9 mouse cellular contexts compared by ENCODE assay signal in the genomic region with DNA sequence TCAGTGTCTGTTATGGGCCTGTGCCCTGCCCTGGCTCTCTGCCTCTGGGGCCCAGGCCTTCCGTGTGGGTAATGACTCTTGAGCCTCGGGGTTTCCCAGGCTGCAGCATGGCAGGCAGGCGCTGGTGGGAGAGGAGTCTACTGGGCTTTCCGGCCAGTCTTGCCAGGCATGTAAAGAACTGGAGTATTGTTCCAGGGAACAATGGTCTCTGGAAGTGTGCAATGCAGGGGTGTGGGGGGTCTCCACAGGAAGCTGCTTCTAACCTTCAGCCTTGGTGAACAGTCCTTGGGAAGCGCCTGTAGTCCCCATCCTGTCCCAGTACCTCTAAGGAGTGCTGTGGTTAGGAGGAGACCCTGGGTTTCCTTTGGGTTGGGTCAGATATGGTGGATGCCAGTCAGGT. TPM values are rescaled to one million over a fixed set of nuclear protein-coding genes. Genes with fewer than 3 reads are reported as not detected.
DNase-seq lines count a peak whose midpoint lies in the region; ATAC-seq and TF ChIP-seq lines count a peak whose summit lies in the region.
"Had no signal": no experiment of that assay in that cellular context is flagged by ENCODE, and none has a peak within 500 bp of the region (broad histone marks: within the 10 kb centered on the region; RNA-seq: fewer than 3 reads in every experiment).

No protein-coding gene starts in this region.

- H3K27me3 ChIP-seq in MEL (ENCODE audit: control insufficient read depth in 1 of 2, insufficient read depth in 2 of 2, low read length in 2 of 2) = no peaks in the 10 kb centered on the region
- H3K27me3 ChIP-seq in embryonic facial prominence, embryonic 11.5 days (ENCODE audit: control insufficient read depth, insufficient read depth, low read length) = peaks cover 27% of the 10 kb centered on the region
- peaks cover 53% of the 10 kb centered on the region for H3K27me3 ChIP-seq in hindbrain, embryonic 11.5 days (ENCODE audit: control insufficient read depth, insufficient read depth, low read length)
- H3K27me3 ChIP-seq in cerebellum, adult 2 months (ENCODE audit: control insufficient read depth, insufficient read depth, low read length) = peaks cover 1% of the 10 kb centered on the region; the same call in 1 of the 2 replicates

- no peaks in the 10 kb centered on the region for H3K79me2 ChIP-seq in MEL (ENCODE audit: control insufficient read depth, insufficient read depth, low read length, poor library complexity)

- peaks cover 2% of the 10 kb centered on the region for H3K9me3 ChIP-seq in MEL (replicated peaks; ENCODE audit: insufficient read depth, low read length)
- H3K9me3 ChIP-seq in embryonic facial prominence, embryonic 11.5 days (replicated peaks; ENCODE audit: control insufficient read depth, low read length) = no peaks in the 10 kb centered on the region
- H3K9me3 ChIP-seq in hindbrain, embryonic 11.5 days (ENCODE audit: control insufficient read depth, low read length) = no peaks in the 10 kb centered on the region

- TF ChIP-seq CTCF in MEL (IDR thresholded peaks at IDR 0.05 in 2 of 3, conservative IDR thresholded peaks at IDR 0.05 in 1 of 3; ENCODE audit: control insufficient read depth in 1 of 3, insufficient read depth in 1 of 3, low read depth in 2 of 3, low read length in 3 of 3, poor library complexity in 1 of 3, severe bottlenecking in 1 of 3) = no peak
- TF ChIP-seq CTCF in cerebellum, adult 2 months (IDR thresholded peaks at IDR 0.05; ENCODE audit: borderline replicate concordance, insufficient read depth, low read depth, low read length) = no peak

- no peak for TF ChIP-seq EP300 in MEL (IDR thresholded peaks at IDR 0.05; ENCODE audit: low read depth in 1 of 2, low read length in 2 of 2)

- H3K4me1 ChIP-seq in MEL (ENCODE audit: control insufficient read depth in 1 of 2, insufficient read depth in 2 of 2, low read length in 2 of 2) = no peaks in the 10 kb centered on the region
- peaks cover 21% of the 10 kb centered on the region for H3K4me1 ChIP-seq in embryonic facial prominence, embryonic 11.5 days (ENCODE audit: control insufficient read depth, insufficient read depth, low read length)
- H3K4me1 ChIP-seq in hindbrain, embryonic 11.5 days (replicated peaks; ENCODE audit: control insufficient read depth, insufficient read depth, low read length) = peaks cover 19% of the 10 kb centered on the region
- no peaks in the 10 kb centered on the region for H3K4me1 ChIP-seq in cerebellum, adult 2 months (ENCODE audit: control insufficient read depth, insufficient read depth, low read length)

- no peak for TF ChIP-seq POLR2A in MEL (IDR thresholded peaks at IDR 0.05; ENCODE audit: control insufficient read depth in 1 of 2, insufficient read depth in 1 of 2, low read depth in 1 of 2, low read length in 2 of 2, poor library complexity in 1 of 2)
- no peak for TF ChIP-seq POLR2A in cerebellum, adult 2 months (IDR thresholded peaks at IDR 0.05; ENCODE audit: borderline replicate concordance, insufficient read depth, low read length)

- WGBS in embryonic facial prominence, embryonic 11.5 days = 21% methylated on average over 5 of the region's 5 CpGs
- WGBS in hindbrain, embryonic 11.5 days = 23% methylated on average over 5 of the region's 5 CpGs
- WGBS in cerebellum, adult 2 months = 53% methylated on average over 5 of the region's 5 CpGs

- ATAC-seq in embryonic facial prominence, embryonic 11.5 days (replicated peaks; ENCODE audit: insufficient number of reproducible peaks, low FRiP score, low TSS enrichment, low read depth) = no peak
- no peak for ATAC-seq in hindbrain, embryonic 11.5 days (ENCODE audit: low FRiP score)

- peak overlapping the region; percentile 80 for H3K4me2 ChIP-seq in embryonic facial prominence, embryonic 11.5 days (ENCODE audit: low read depth, low read length)
- H3K4me2 ChIP-seq in hindbrain, embryonic 11.5 days (replicated peaks; ENCODE audit: low read depth, low read length) = peak overlapping the region; percentile 56

- TF ChIP-seq RAD21 in MEL (IDR thresholded peaks at IDR 0.05; ENCODE audit: low read depth, low read length) = no peak

- no peak overlapping the region for H3K27ac ChIP-seq in MEL (ENCODE audit: control insufficient read depth, low read depth, low read length)
- no peak overlapping the region for H3K27ac ChIP-seq in embryonic facial prominence, embryonic 11.5 days (replicated peaks; ENCODE audit: low read depth, low read length)
- no peak overlapping the region for H3K27ac ChIP-seq in hindbrain, embryonic 11.5 days (ENCODE audit: low read depth, low read length)
- H3K27ac ChIP-seq in cerebellum, adult 2 months (ENCODE audit: insufficient read depth, low read length) = no peak overlapping the region
- H3K27ac ChIP-seq: macrophage had no signal

- no peak overlapping the region for H3K9ac ChIP-seq in MEL (ENCODE audit: control insufficient read depth, low read depth, low read length, poor library complexity, severe bottlenecking)
- H3K9ac ChIP-seq in embryonic facial prominence, embryonic 11.5 days (replicated peaks; ENCODE audit: low read length) = peak overlapping the region; percentile 15
- H3K9ac ChIP-seq in hindbrain, embryonic 11.5 days (ENCODE audit: low read depth, low read length) = peak overlapping the region; percentile 61

- no peak overlapping the region for H3K4me3 ChIP-seq in MEL (ENCODE audit: control insufficient read depth in 1 of 2, insufficient read depth in 1 of 2, low read depth in 2 of 2, low read length in 2 of 2)
- H3K4me3 ChIP-seq in embryonic facial prominence, embryonic 11.5 days (ENCODE audit: low read depth, low read length) = peak overlapping the region; percentile 49
- peak overlapping the region; percentile 43 for H3K4me3 ChIP-seq in hindbrain, embryonic 11.5 days (ENCODE audit: low read depth, low read length)
- H3K4me3 ChIP-seq in cerebellum, adult 2 months (replicated peaks; ENCODE audit: insufficient read depth, low read depth, low read length) = no peak overlapping the region

- no peaks in the 10 kb centered on the region for H3K36me3 ChIP-seq in MEL (ENCODE audit: control insufficient read depth in 1 of 2, insufficient read depth in 2 of 2, low read length in 2 of 2)
- H3K36me3 ChIP-seq in embryonic facial prominence, embryonic 11.5 days (replicated peaks; ENCODE audit: control insufficient read depth, insufficient read depth, low read depth, low read length) = no peaks in the 10 kb centered on the region
- no peaks in the 10 kb centered on the region for H3K36me3 ChIP-seq in hindbrain, embryonic 11.5 days (ENCODE audit: control insufficient read depth, insufficient read depth, low read length)

- no peak for DNase-seq in MEL (ENCODE audit: low read depth, low spot score)
- DNase-seq in embryonic facial prominence, embryonic 11.5 days (ENCODE audit: low spot score) = no peak
- no peak for DNase-seq in hindbrain, embryonic 11.5 days (ENCODE audit: low spot score)
- DNase-seq in lung, postnatal 10 days = peak; percentile 61
- DNase-seq in natural killer cell, adult 2 months (ENCODE audit: low spot score in 2 of 2) = no peak
- no peak for DNase-seq in right cerebral cortex, adult 18-20 months
- no peak for DNase-seq in cerebellum, adult 2 months
- no peak for DNase-seq in Muller cell, postnatal 12 days (ENCODE audit: inconsistent ontology term)

TF ChIP-seq in MEL, 35 proteins besides CTCF, POLR2A, EP300 and RAD21:
- no peak for TF ChIP-seq USF2 (IDR thresholded peaks at IDR 0.05; ENCODE audit: borderline replicate concordance in 1 of 2, insufficient read depth in 1 of 2, low read depth in 1 of 2, low read length in 2 of 2)
- 0 out of 2 replicates have a peak, but pooled peaks have one; percentile 21 for TF ChIP-seq TCF12 (IDR thresholded peaks at IDR 0.05; ENCODE audit: low read depth, low read length)
- no peak for TF ChIP-seq MAFK (IDR thresholded peaks at IDR 0.05; ENCODE audit: borderline replicate concordance, low read depth, low read length)
- peak; percentile 11; the same call in 1 of the 2 replicates for TF ChIP-seq MXI1 (IDR thresholded peaks at IDR 0.05; ENCODE audit: low read depth, low read length)

RNA-seq across cellular contexts. Expression of a gene that starts 1.4 kb away (rescaled TPM):
- total RNA-seq in MEL (2012; rRNA removed) = 4.4 and 6.9 TPM in 2 replicates
- polyA plus RNA-seq in MEL (2012; ENCODE audit: insufficient read depth in 1 of 2, insufficient read length in 2 of 2, low read depth in 1 of 2, low replicate concordance in 2 of 2, missing spikeins in 1 of 2) = 1 to 10 TPM in 1 of 2 experiments, not detected in 1; 4.8 TPM
- polyA plus RNA-seq in embryonic facial prominence, embryonic 11.5 days (2014; fragmentation: Nextera tagmentation; extraction: Ambion mirVana) = 1.8 and 2.6 TPM in 2 replicates
- 2.0 and 2.2 TPM in 2 replicates for polyA plus RNA-seq in hindbrain, embryonic 11.5 days (2014; fragmentation: Nextera tagmentation; extraction: Ambion mirVana)
- polyA plus RNA-seq in cerebellum, adult 2 months (2012; rRNA removed) = 2.4 TPM in 2 replicates
- polyA plus RNA-seq: macrophage had no signal

RNA-seq across cellular contexts. Expression of a gene that starts 40.9 kb away (rescaled TPM):
- not detected in 2 replicates for total RNA-seq in MEL (2012; rRNA removed)
- polyA plus RNA-seq in MEL (2012; ENCODE audit: insufficient read depth in 1 of 2, insufficient read length in 2 of 2, low read depth in 1 of 2, low replicate concordance in 2 of 2, missing spikeins in 1 of 2) = not detected
- 0.18 and 0.31 TPM in 2 replicates for polyA plus RNA-seq in embryonic facial prominence, embryonic 11.5 days (2014; fragmentation: Nextera tagmentation; extraction: Ambion mirVana)
- 0.52 and 0.65 TPM in 2 replicates for polyA plus RNA-seq in hindbrain, embryonic 11.5 days (2014; fragmentation: Nextera tagmentation; extraction: Ambion mirVana)
- 2.5 and 3.2 TPM in 2 replicates for polyA plus RNA-seq in cerebellum, adult 2 months (2012; rRNA removed)
- polyA plus RNA-seq: macrophage had no signal

Comparison
In these comparisons a context has a peak if more than half of its experiments do, and no peak if none do; other contexts are left out.
1. H3K4me3 ChIP-seq: peak in embryonic facial prominence, embryonic 11.5 days (single experiment) and hindbrain, embryonic 11.5 days (single experiment); none in MEL (0 of 2) and cerebellum, adult 2 months (single experiment).